Comparison of ENCODE assay signal across 15 mouse cellular contexts in genomic region chr6:88714200-88714674, GRCm38 (mm10).
"Had no signal": no experiment of that assay in that cellular context is flagged by ENCODE, and none has a peak within 500 bp of the region (broad histone marks: within the 10 kb centered on the region; RNA-seq: fewer than 3 reads in every experiment).

No protein-coding gene starts in this region.

- DNase-seq: kidney, adult 2 months; kidney, postnatal 25 days; layer of hippocampus, adult 9-11 months; layer of hippocampus, postnatal 36 days; lung, embryonic 14.5 days; lung, postnatal 10 days; right cerebral cortex, postnatal 14 days; thymus, adult 18-20 months; thymus, postnatal 36 days had no signal

- H3K27ac ChIP-seq: limb, embryonic 15.5 days; liver, embryonic 12.5 days; macrophage; midbrain, embryonic 12.5 days; neural tube, embryonic 13.5 days had no signal

- H3K4me1 ChIP-seq: limb, embryonic 15.5 days had no signal

- ATAC-seq: liver, embryonic 12.5 days; midbrain, embryonic 16.5 days had no signal

- H3K9ac ChIP-seq: limb, embryonic 15.5 days; liver, embryonic 12.5 days; lung, embryonic 14.5 days; midbrain, embryonic 12.5 days; neural tube, embryonic 13.5 days had no signal

- H3K27me3 ChIP-seq: limb, embryonic 15.5 days; midbrain, embryonic 12.5 days; neural tube, embryonic 13.5 days had no signal

- H3K4me3 ChIP-seq: limb, embryonic 15.5 days; liver, embryonic 12.5 days; midbrain, embryonic 12.5 days; neural tube, embryonic 13.5 days had no signal

- H3K36me3 ChIP-seq: limb, embryonic 15.5 days; liver, embryonic 12.5 days; midbrain, embryonic 12.5 days; neural tube, embryonic 13.5 days had no signal

- H3K9me3 ChIP-seq: limb, embryonic 15.5 days; liver, embryonic 12.5 days; midbrain, embryonic 12.5 days; neural tube, embryonic 13.5 days had no signal

- H3K4me2 ChIP-seq: limb, embryonic 15.5 days; liver, embryonic 12.5 days; lung, embryonic 14.5 days; midbrain, embryonic 12.5 days; neural tube, embryonic 13.5 days had no signal
